Mouse (Mus musculus) lung, adult 2 months (tissue): ENCODE results near the gene Mkks. TPM values are rescaled to one million over a fixed set of nuclear protein-coding genes. Genes with fewer than 3 reads are reported as not detected.
"Not testable (repeated sequence)": the region's sequence is repeated elsewhere in the genome, so short reads cannot be mapped to it uniquely, and the experiment has no call there.

ENCODE experiments used
- DNase-seq: peaks from one replicate; pipeline ENCODE4 v3.0.0; 2022
- H3K4me1 ChIP-seq: fragments of 200-500 bp; 2 replicates; pipeline ENCODE4 v1.6.1; 2011; ENCODE audit warnings: low read length; ENCODE audit not compliant: control insufficient read depth, insufficient read depth
- H3K4me3 ChIP-seq: fragments of 200-500 bp; replicated peaks from 2 replicates; pipeline ENCODE3; 2011; ENCODE audit warnings: low read depth, mild to moderate bottlenecking, control low read depth, low read length; ENCODE audit errors: extremely low read depth
- CTCF ChIP-seq: fragments of 200-500 bp; IDR thresholded peaks from 2 replicates; pipeline ENCODE4 v1.5.1; 2011; ENCODE audit warnings: mild to moderate bottlenecking, low read length, control low read depth; ENCODE audit not compliant: insufficient read depth
- POLR2A ChIP-seq: fragments of 200-500 bp; IDR thresholded peaks from 2 replicates; pipeline ENCODE4 v1.6.1; 2011; ENCODE audit warnings: low read depth, mild to moderate bottlenecking, control low read depth, low read length, borderline replicate concordance; ENCODE audit errors: extremely low read depth
- WGBS: fragments of 180-500 bp; shearing (Covaris S2); methylation state at CpG from one replicate; pipeline ENCODE4 v1.1.7; 2018; 5-methylcytosine and 5-hydroxymethylcytosine counted together
- polyA plus RNA-seq: library from polyadenylated mRNA; depleted of rRNA; stranded (reverse); fragments of >200 nt; gene quantifications from 2 replicates; pipeline ENCODE4 v1.2.3, GENCODE M21; 2012

The Mkks gene
- polyA plus RNA-seq, 1 experiment = 4.7 TPM

GRCm38 (mm10) chr2:136909298-136909697, 18.1 kb upstream of the Mkks start:
- 87% methylated on average over 2 of the region's 2 CpGs for WGBS
- Histone ChIP-seq H3K4me1 (peaks cover 3% of the 10 kb centered on the region), H3K4me3 (no peak overlapping the region)
- no peak for TF ChIP-seq POLR2A
- DNase-seq = no peak

GRCm38 (mm10) chr2:136908596-136908995, 17.4 kb upstream of the Mkks start:
- no peak for TF ChIP-seq POLR2A
- no peak for TF ChIP-seq CTCF
- WGBS = 89% methylated on average over 3 of the region's 3 CpGs

GRCm38 (mm10) chr2:136896131-136896530, 4.9 kb upstream of the Mkks start:
- H3K4me3 ChIP-seq = no peak overlapping the region
- DNase-seq = no peak
- TF ChIP-seq CTCF (no peak), POLR2A (no peak)
- WGBS = 71% methylated on average over 2 of the region's 2 CpGs
- no peaks in the 10 kb centered on the region for H3K4me1 ChIP-seq

More at GRCm38 (mm10) chr2:136908596-136908995, 17.4 kb upstream of the Mkks start:
- peaks cover 3% of the 10 kb centered on the region for H3K4me1 ChIP-seq
- no peak overlapping the region for H3K4me3 ChIP-seq
- no peak for DNase-seq

- TF ChIP-seq CTCF = no peak
- WGBS = 86% methylated on average over 2 of the region's 2 CpGs
Measured at GRCm38 (mm10) chr2:136894494-136894893, 3.3 kb upstream of the Mkks start.

GRCm38 (mm10) chr2:136891951-136892371, 772 bp upstream of the Mkks start:
- WGBS = under 1% methylated on average over 23 of the region's 23 CpGs
- DNase-seq = peak; percentile 91
- Histone ChIP-seq H3K4me1 (0 out of 2 replicates have a peak, but pooled peaks cover 3% of the 10 kb centered on the region), H3K4me3 (peak overlapping the region; percentile 95)
- TF ChIP-seq POLR2A = peak; percentile 74; the same call in 1 of the 2 replicates
- TF ChIP-seq CTCF = no peak

More at GRCm38 (mm10) chr2:136894494-136894893, 3.3 kb upstream of the Mkks start:
- no peak overlapping the region for H3K4me3 ChIP-seq
- 0 out of 2 replicates have a peak, but pooled peaks cover 3% of the 10 kb centered on the region for H3K4me1 ChIP-seq
- no peak for DNase-seq

GRCm38 (mm10) chr2:136890716-136891067, 497 bp downstream of the Mkks start:
- peak overlapping the region; percentile 93 for H3K4me3 ChIP-seq
- H3K4me1 ChIP-seq, DNase-seq: not testable (repeated sequence)
- WGBS = 3% methylated on average over 15 of the region's 15 CpGs

GRCm38 (mm10) chr2:136886846-136887245, 4.3 kb downstream of the Mkks start:
- 0 out of 2 replicates have a peak, but pooled peaks cover 3% of the 10 kb centered on the region for H3K4me1 ChIP-seq
- 34% methylated on average over 4 of the region's 4 CpGs for WGBS
- DNase-seq = no peak
- H3K4me3 ChIP-seq = no peak overlapping the region
- TF ChIP-seq CTCF (no peak), POLR2A (no peak)

GRCm38 (mm10) chr2:136885579-136885978, 5.6 kb downstream of the Mkks start, which contains the start of gene AL731706.2:
Gene AL731706.2, minus strand, starts transcription at chr2:136885679.
- no peak for TF ChIP-seq CTCF
- no peak for TF ChIP-seq POLR2A
- Histone ChIP-seq H3K4me3 (no peak within 1 kb of the TSS), H3K4me1 (0 out of 2 replicates have a peak, but pooled peaks cover 3% of the 10 kb centered on the region)
- no peak for DNase-seq
- WGBS = 95% methylated on average over 2 of the region's 2 CpGs

- H3K4me1 ChIP-seq = no peaks in the 10 kb centered on the region
- TF ChIP-seq POLR2A = no peak
- no peak for TF ChIP-seq CTCF
- WGBS = 58% methylated on average over 5 of the region's 5 CpGs
- no peak for DNase-seq
- H3K4me3 ChIP-seq = no peak overlapping the region
Measured at GRCm38 (mm10) chr2:136854543-136855388, 36.4 kb downstream of the Mkks start.

- H3K4me1 ChIP-seq = no peaks in the 10 kb centered on the region
- H3K4me3 ChIP-seq = no peak overlapping the region
- 55% methylated on average over 3 of the region's 3 CpGs for WGBS
- no peak for TF ChIP-seq CTCF
- no peak for TF ChIP-seq POLR2A
- DNase-seq = no peak
Measured at GRCm38 (mm10) chr2:136850366-136850765, 40.8 kb downstream of the Mkks start.
